Mouse (Mus musculus): ENCODE results near the gene Bicd2. TPM values are rescaled to one million over a fixed set of nuclear protein-coding genes. Genes with fewer than 3 reads are reported as not detected.

Gene Bicd2
- total RNA-seq, 1 experiment from 2014 or later, result 27.0 TPM

DNA sequence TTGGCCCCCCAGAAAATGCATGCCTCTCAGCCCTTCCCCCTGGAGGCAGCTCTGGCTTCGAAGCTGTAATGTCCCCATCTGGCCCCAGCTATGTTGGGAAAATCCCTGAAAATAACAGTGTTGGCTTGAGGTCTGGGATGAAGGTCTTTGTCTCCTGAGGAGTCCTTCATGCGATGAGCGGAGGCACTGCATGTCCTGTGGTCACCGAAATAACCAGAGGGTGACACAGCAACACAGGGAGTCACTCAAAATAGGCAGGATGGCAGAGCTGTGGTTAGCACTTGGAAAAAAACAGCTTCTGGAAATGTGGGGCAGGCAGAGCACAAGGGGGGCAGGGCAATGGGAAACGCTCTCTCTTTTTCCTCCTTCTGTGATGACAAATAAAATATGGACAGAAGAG, 19.2 kb upstream of the Bicd2 start:
- ATAC-seq (ENCODE audit: extremely low read depth, insufficient number of reproducible peaks, low FRiP score, poor library complexity, severe bottlenecking), result no peak

DNA sequence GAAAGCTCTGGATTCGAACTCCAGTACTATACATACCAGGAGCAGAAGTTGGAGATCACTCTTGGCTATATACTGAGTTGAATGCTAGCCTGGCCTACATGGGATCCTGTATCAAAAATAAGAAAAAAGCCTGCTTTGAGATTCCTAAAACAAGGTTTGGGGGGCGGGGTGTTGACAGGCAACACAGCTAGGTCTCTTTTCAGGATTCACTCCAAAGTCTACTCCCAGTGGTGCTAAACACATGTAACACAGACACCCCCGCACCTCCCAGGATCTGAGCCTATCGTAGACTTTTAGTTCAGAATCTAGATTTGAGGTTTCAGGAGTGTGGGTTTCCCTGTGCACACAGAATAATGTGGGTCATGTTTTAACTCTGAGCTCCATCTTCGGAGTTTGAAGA, 18.6 kb upstream of the Bicd2 start:
- ATAC-seq (ENCODE audit: extremely low read depth, insufficient number of reproducible peaks, low FRiP score, poor library complexity, severe bottlenecking), result no peak

DNA sequence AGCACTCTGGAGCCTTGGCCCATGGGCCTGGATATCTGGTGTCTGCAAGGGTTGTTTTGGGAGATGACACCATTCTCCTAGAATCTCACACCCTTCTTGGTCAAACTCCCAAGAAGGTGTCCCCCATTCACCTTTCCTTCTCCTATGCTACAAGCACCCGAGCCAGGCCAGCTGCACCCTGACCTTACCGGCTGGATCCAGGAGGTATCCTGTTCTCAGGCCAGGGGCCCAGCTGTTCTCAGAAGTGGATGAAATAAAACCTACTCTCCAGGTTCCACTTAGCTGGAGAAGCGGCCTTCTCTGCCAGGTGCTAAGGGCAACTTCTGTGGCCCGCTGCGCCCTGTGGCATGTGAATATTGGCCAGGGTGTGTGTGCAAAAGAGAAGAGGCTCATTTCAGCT, 16.5 kb upstream of the Bicd2 start:
- ATAC-seq (ENCODE audit: extremely low read depth, insufficient number of reproducible peaks, low FRiP score, poor library complexity, severe bottlenecking), result no peak

DNA sequence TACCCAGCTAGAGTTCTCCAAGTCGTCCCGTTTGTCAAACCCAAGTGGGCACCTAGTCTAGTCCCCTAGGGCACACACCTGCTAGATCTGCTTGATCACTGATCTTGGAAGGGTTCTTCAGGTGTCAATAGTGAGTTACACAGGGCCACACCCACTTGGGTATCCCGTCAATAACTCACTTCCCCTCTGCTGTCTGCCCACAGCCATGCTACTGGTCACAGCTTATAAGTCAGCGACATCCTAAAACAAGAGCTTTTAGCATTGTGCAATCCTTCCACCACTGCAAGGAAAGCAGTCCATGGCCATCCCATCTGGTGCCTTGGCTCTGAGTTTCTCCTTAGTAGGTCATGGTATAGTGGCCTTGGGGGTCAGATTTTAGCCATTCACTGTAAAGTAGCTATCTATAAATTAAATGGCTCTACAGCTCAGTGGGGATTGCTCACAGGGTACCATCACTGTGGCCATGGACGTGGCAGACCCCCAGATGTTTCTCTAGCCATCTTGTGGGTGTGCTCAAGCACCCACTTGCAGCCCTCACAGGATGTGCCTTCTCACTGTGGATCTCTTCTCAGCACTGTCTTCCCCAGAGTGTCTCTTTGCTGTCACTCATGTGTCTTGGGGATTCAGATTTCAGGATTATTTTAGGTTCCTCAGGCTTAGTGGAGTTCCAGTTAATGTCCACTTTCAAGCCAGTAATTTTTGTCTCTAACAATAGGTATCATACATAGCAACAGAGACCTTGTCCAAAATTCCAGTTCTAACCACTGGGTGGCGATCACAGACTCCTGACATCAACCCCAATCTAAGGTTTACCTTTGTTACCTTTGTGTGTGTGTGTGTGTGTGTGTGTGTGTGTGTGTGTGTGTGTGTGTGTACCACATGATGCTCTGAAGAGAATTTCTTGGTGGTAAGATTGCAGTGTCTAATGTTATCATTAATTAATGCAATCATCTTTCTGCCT, 14.9 kb upstream of the Bicd2 start:
- ATAC-seq (ENCODE audit: extremely low read depth, insufficient number of reproducible peaks, low FRiP score, poor library complexity, severe bottlenecking), result peak; percentile 84

DNA sequence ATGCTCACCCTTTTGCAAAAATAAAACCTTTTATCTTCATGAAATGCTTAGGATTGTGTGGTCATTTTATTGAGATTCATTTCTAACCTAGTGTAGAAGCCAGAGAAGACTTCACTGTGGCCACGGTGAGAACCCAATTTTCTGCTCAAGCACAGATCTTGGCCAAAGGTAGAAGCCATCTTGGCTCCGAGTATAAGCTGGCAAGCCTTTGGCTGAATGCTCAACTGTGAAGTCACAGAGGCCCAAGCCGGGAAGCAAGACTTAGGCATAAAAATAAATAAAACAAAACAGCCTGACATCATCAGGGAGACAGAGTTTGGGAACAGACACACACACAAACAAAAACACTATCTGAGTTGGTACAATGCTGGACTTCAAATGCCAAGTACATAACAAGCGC, 13.3 kb upstream of the Bicd2 start:
- no peak for ATAC-seq (ENCODE audit: extremely low read depth, insufficient number of reproducible peaks, low FRiP score, poor library complexity, severe bottlenecking)

DNA sequence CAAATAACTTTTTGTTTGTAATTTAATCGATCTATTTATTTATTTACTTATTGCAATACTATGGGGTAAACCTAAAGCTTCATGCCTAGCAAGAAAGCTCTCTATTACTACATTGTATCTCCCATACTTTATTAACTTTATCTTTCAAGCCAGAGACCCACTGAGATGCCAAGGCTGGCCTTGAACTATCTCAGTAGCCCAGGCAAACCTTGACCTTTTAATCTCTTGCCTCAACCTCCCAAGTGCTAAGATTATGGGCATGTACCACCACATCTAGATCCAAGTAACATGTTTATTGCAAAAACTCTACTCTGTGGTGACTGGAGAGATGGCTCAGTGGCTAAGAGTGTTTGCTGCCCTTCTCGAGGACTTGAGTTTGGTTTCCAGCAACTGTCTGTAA, 8.1 kb upstream of the Bicd2 start:
- no peak for ATAC-seq (ENCODE audit: extremely low read depth, insufficient number of reproducible peaks, low FRiP score, poor library complexity, severe bottlenecking)

DNA sequence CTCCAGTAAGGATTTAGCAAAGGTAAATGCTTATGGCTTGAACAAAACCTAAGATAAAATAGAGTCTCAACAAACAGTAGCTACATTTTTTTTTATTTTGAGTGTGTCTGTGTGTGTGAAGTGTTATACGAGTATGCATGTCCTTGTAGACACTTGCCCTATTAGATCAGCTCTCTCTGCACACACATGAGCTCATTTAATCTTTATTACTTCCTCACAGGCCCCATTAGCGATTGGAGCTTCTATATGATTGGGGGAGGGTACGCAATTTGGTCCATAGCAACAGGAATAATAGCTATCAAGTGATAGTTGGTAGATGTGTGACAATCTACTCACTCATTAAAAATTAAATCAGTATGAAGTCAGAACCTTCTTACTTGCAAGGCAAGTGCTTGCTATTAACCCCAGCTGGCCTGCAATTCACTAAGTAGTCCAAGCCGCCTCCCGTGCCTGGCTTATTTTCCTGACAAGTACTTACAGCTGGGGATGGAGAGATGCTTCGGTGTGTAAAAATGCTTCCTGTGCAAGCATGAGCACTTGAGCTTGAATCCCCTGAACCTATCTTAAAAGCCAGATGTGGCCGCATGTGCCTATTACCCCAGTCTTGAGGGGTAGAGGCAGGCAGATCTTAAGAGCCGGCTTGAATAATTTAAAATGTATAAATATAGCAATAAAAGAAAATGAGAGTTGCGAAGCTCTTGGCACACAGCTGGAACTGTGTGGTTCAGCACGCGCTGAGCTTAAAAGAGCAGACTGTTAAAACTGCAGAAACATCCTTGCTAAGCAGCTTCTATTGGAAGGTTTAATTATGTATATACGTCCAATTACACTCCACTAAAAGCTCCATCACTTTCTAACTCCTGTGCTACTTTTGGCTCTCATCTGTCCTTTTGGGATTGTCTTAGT, 6.1 kb upstream of the Bicd2 start:
- ATAC-seq (ENCODE audit: extremely low read depth, insufficient number of reproducible peaks, low FRiP score, poor library complexity, severe bottlenecking), result no peak

DNA sequence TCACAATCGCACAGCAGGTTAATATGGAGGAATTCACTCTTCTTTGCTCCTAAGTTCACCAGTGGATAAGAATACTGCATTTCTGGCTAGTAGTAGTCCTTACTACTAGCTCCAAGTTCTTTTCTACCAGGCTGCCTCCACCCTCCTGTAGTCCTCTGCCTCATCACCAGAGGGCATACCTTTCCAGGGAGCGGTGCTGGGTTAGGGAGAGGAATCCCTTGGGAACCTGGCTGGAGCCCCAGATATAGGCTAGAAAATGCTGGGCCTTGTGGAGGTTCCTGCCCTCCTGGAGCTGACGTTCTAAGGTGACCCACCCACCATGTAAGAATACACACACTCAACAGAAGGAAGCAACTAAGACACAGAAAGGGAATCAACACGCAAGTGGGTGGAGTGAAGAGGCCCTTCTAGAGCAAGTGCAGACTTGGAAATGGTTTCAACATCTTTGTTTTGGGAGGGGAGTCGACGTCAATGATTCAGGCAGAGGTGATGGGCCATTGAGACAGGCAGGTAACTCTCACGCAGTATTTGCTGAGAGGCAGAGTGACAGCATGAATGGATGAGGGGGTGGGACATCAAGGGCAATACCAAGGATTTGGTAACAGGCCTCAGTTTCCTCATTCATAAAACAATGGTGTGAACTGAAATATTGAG, 2.4 kb upstream of the Bicd2 start:
- no peak for ATAC-seq (ENCODE audit: extremely low read depth, insufficient number of reproducible peaks, low FRiP score, poor library complexity, severe bottlenecking)

DNA sequence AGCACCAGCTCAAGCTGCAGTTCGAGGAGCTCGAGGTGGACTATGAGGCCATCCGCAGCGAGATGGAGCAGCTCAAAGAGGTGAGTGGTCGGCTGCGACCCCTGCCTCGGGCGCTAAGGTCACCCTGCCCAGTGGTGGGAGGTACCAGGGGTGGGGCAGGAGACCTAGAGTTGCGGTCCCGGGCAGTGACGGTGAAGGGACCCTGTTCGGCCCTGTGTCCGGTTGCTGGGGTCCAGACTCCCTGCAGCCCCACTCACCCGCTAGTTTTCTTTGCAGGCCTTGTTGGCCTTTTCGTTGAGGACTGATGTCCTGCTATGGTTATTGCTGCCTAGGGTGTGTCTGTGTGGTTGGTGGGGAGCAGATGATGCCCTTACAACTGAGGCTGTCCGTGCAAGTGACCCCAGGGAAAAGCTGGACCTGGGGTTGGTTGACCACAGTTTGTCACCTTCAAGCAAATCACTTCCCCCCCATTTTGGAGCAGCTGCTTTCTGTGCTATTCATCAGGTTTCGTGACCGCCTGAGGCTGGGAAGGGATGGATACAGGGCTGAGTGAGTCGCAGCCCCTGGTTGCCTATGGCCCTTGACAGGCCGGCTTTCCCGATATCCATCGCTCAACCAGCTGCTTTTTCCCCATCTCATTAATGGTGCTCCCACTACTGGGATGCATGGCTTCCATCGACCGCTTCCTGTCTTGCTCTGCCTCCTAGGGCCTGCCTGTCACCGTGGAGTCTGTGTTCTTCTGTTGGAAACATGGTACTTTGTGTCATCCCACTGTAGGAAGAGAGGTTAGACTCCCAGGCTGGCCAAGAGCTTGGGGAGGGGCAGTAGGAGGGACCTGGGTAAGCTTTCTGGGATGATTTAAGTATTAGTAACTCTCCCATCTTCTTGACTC, 692 bp downstream of the Bicd2 start:
- ATAC-seq (ENCODE audit: extremely low read depth, insufficient number of reproducible peaks, low FRiP score, poor library complexity, severe bottlenecking), result no peak

DNA sequence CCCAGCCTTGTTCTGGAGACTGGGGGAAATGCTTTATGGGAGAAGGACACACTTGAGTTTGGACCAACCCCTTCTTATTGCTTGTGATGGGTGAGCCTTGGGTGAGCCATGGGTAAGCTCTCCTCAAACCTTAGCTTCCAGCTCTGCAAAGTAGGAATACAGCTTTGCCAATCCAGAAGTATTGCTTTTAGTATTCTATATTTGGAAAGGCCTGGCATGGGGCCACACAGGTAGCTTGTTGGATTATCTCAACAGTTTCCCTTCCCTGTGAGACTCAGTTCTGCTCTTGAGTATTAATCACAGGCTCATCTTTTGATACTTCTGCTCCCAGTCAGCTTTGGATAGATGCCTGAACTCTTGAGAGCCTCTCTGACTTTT, 1.3 kb downstream of the Bicd2 start:
- no peak for ATAC-seq (ENCODE audit: extremely low read depth, insufficient number of reproducible peaks, low FRiP score, poor library complexity, severe bottlenecking)

DNA sequence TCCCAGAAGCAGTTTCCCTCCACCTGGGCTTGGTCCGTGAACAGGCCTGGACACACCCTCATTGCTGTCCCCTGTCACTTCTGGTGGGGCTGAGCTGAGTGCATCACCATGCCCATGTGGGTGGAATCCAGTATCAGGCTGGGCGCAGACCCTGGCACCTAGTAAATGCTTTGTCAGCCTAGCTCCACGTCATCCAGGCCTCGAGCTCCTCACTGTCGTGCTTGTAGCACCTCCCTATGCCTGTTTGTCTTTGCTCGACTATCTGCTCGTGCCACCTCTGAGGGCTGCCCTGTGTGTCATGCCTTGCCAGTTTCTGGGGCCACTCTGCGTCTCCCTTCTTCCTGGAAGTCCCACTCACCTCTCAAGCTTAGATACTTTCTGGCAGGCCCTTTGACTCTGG, 3.2 kb downstream of the Bicd2 start:
- no peak for ATAC-seq (ENCODE audit: extremely low read depth, insufficient number of reproducible peaks, low FRiP score, poor library complexity, severe bottlenecking)

DNA sequence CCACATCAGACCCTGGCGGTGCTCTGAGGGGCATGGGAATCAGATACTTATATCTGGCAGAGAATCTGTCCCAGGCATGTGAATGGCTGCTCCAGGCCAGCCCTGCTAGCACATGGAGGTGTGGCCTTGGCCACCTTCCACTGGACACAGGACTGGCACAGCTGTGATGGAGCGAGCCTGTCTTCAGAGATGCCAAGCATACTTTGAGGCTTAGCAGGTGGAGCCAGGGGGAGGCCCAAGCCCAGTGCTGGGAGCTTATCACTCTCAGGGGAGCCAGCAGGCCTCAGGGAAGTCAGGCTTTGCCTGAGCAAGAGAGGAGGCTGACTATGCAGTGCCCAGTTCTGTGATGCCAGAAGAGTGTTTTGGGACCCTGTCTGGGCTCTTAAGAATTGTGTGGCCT, 4.1 kb downstream of the Bicd2 start:
- no peak for ATAC-seq (ENCODE audit: extremely low read depth, insufficient number of reproducible peaks, low FRiP score, poor library complexity, severe bottlenecking)

DNA sequence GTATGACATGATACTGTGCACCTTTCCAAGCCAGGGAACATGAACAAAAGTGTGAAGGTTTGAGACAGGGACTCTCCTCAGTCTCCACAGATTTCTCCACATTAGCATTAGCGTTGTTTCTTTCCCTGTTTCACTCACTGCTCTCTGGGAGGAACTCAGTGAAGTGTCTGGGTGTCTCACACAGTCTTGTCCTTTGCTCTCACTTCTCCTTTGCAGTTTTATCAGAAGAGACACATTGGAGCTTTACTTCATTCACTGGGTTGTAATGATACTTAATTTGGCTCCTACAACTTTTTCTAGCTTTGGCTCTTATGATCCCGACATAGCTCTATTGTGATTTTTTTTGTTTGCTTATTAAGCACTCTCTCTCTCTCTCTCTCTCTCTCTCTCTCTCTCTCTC, 7.1 kb downstream of the Bicd2 start:
- ATAC-seq (ENCODE audit: extremely low read depth, insufficient number of reproducible peaks, low FRiP score, poor library complexity, severe bottlenecking), result no peak

DNA sequence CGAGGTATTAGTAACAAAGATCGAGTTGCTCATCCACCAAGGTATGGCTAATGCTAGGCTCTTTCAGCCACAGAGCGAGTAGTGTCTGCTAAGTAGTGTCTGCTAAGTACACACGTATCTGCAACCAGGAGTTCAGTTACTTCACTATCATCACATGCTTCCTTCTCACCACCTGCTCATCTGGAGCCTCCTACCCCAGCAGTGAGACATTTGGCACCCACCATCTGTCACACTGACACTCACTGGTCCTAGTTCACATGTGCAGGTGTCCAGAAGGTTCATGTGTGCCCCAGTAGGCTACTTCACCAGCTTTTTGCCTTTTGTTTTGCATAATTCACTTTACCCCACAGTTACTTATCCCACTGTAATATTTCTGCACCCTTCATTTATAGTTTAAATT, 8.0 kb downstream of the Bicd2 start:
- no peak for ATAC-seq (ENCODE audit: extremely low read depth, insufficient number of reproducible peaks, low FRiP score, poor library complexity, severe bottlenecking)

DNA sequence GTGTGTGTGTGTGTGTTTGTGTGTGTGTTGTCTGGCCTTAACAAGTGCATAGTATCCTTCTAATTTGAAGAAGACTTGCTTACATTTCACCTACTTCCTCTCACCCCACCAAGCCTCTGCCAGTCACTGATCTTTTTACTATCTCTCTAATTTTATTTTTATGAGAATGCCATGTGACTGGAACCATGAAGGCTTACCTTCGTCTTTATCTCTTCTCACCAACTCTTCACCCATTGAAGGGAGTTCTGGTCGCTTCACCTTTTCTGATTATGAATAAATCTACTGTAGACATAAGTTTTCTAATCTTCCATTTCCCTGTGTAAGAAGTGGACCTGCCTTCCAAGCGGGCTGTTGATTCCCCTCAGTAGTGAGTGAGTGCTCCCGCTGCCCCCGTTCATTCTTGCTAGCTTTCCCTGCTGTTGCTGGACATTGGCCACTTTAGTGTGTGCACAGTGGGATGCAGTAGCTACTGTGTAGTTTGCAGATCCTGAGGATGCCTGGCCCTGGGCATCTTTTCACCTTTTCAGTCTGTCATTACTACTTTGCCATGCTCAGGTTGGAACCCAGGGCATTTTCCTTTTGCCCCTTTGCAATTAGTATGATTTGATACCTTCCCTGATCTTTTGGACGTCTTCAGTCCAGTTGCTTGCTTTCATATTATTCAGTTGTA, 8.6 kb downstream of the Bicd2 start:
- ATAC-seq (ENCODE audit: extremely low read depth, insufficient number of reproducible peaks, low FRiP score, poor library complexity, severe bottlenecking), result no peak

DNA sequence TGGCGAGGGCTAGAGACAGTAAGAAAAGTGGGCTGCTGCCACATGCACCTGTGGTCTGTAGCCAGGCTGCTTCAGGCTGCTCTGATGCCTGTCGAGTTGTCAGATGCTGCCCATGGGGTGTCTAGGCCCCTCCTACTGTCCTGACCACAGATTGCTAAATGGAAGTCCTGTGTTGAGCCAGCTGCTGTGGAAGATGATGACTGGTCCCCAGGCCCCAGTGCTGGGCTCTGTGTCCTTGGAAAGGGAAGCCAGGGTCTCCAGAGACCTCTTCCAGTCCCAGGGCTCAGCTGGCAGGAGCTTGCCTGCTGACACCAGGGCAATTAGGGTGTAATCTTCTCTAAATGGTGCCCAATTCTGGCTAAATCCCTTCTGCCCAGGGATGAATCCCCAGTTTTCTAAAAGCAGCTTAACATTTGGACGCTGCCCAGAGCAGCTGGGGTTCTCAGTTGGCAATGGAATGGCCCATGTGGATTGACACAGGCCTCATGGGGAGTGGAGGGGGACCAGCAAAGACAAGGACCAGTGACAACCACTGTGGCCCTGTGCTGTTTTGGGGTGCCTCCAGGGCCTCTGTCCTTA, 11.3 kb downstream of the Bicd2 start:
- no peak; the same call in 1 of the 2 replicates for ATAC-seq (ENCODE audit: extremely low read depth, insufficient number of reproducible peaks, low FRiP score, poor library complexity, severe bottlenecking)

DNA sequence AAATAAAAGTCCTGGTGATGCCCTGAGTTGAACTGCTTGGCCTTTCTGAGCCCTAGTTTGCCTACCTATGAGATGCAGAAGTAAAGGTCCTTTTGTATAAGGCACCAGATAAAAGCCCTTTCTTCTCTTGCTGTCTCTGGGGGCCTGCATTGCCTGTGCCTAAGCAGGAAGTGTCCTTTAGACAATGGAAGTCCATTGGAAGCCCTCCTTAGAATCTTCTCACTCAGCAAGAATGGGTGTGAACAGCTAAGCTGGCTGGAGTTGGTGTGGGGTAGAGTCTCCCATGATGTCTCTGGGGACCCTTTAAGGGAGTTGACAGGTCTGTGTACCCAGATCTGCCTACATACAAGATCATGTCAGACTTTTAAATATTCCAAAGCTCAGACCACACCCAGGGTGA, 12.0 kb downstream of the Bicd2 start:
- ATAC-seq (ENCODE audit: extremely low read depth, insufficient number of reproducible peaks, low FRiP score, poor library complexity, severe bottlenecking), result no peak
